Mouse (Mus musculus): ENCODE data around the gene Tm9sf4.

- no peak for TF ChIP-seq CTCF (IDR thresholded peaks at IDR 0.05; ENCODE audit: borderline replicate concordance, insufficient read depth, low read depth, low read length)
- no peak for TF ChIP-seq POLR2A (IDR thresholded peaks at IDR 0.05; ENCODE audit: borderline replicate concordance, insufficient read depth, low read length)
These were observed 78.9 kb downstream of the Tm9sf4 start for GRCm38 (mm10) chr2:153239860-153240480.

All from cerebellum, adult 2 months (tissue).